Mouse (Mus musculus) forebrain, embryonic 16.5 days (tissue): Measurements from ENCODE around the gene Scg5. TPM values are rescaled to one million over a fixed set of nuclear protein-coding genes. Genes with fewer than 3 reads are reported as not detected.

Experiments
- ATAC-seq: fragments of 200-750 bp; cut with Nextera tagmentation; 2 replicates; pipeline ENCODE4 v1.8.0; 2017; ENCODE audit warnings: mild to moderate bottlenecking, moderate library complexity
- H3K27ac ChIP-seq: fragments of 300-500 bp; sonication (generic); 2 replicates; pipeline ENCODE4 v1.5.1; 2014; ENCODE audit warnings: low read length, control low read depth
- H3K27me3 ChIP-seq: fragments of 300-500 bp; sonication (generic); replicated peaks from 2 replicates; pipeline ENCODE4 v1.6.1; 2014; ENCODE audit warnings: low read length; ENCODE audit not compliant: control insufficient read depth, insufficient read depth
- H3K36me3 ChIP-seq: fragments of 300-500 bp; sonication (generic); 2 replicates; pipeline ENCODE4 v1.6.1; 2014; ENCODE audit not compliant: control insufficient read depth, insufficient read depth
- H3K4me1 ChIP-seq: fragments of 300-500 bp; sonication (generic); replicated peaks from 2 replicates; pipeline ENCODE4 v1.6.1; 2014; ENCODE audit warnings: low read length; ENCODE audit not compliant: control insufficient read depth, insufficient read depth
- H3K4me2 ChIP-seq: fragments of 300-500 bp; sonication (generic); 2 replicates; pipeline ENCODE4 v1.6.1; 2014; ENCODE audit warnings: mild to moderate bottlenecking, low read length, control low read depth
- H3K4me3 ChIP-seq: fragments of 300-500 bp; sonication (generic); replicated peaks from 2 replicates; pipeline ENCODE4 v1.5.1; 2014; ENCODE audit warnings: mild to moderate bottlenecking, low read length, control low read depth
- H3K9ac ChIP-seq: fragments of 300-500 bp; sonication (generic); replicated peaks from 2 replicates; pipeline ENCODE4 v1.6.1; 2014; ENCODE audit warnings: low read depth, low read length, control low read depth
- H3K9me3 ChIP-seq: fragments of 300-500 bp; sonication (generic); 2 replicates; pipeline ENCODE4 v1.6.1; 2016; ENCODE audit warnings: low read length; ENCODE audit not compliant: control insufficient read depth
- WGBS: fragments of 180-500 bp; shearing (Covaris S2); extraction: QIAGEN DNeasy Blood & Tissue Kit; methylation state at CpG from one replicate; pipeline ENCODE4 v1.1.7; 2014; 5-methylcytosine and 5-hydroxymethylcytosine counted together
- polyA plus RNA-seq: library from polyadenylated mRNA; unstranded; fragments of >200 nt; fragmentation: Nextera tagmentation; extraction: Ambion mirVana; gene quantifications from 2 replicates; pipeline ENCODE4 v1.2.1, GENCODE M21; 2015

Gene Scg5
- polyA plus RNA-seq, 1 experiment from 2014 or later, result 220 TPM

- no peaks in the 10 kb centered on the region for H3K9me3 ChIP-seq
- peaks cover 12% of the 10 kb centered on the region for H3K4me1 ChIP-seq
- H3K9ac ChIP-seq, result peak overlapping the region; percentile 45
- H3K4me2 ChIP-seq, result no peak overlapping the region
- no peaks in the 10 kb centered on the region for H3K27me3 ChIP-seq
- peak; percentile 86 for ATAC-seq
- no peak overlapping the region for H3K4me3 ChIP-seq
- H3K27ac ChIP-seq, result no peak overlapping the region
- peaks cover 5% of the 10 kb centered on the region; the same call in 1 of the 2 replicates for H3K36me3 ChIP-seq
- WGBS, result 40% methylated on average over 14 of the region's 14 CpGs
Observed at GRCm38 (mm10) chr2:113817681-113818606, 11.0 kb downstream of the Scg5 start.

- H3K36me3 ChIP-seq, result peaks cover 8% of the 10 kb centered on the region; the same call in 1 of the 2 replicates
- no peaks in the 10 kb centered on the region for H3K9me3 ChIP-seq
- H3K4me2 ChIP-seq, result no peak overlapping the region
- H3K9ac ChIP-seq, result no peak overlapping the region
- H3K27ac ChIP-seq, result no peak overlapping the region
- no peaks in the 10 kb centered on the region for H3K4me1 ChIP-seq
- 30% methylated on average over 9 of the region's 9 CpGs for WGBS
- H3K4me3 ChIP-seq, result no peak overlapping the region
- H3K27me3 ChIP-seq, result no peaks in the 10 kb centered on the region
- no peak for ATAC-seq
Observed at GRCm38 (mm10) chr2:113807640-113808039, 21.3 kb downstream of the Scg5 start.

- Histone ChIP-seq H3K27me3 (no peaks in the 10 kb centered on the region), H3K4me3 (no peak overlapping the region), H3K4me1 (no peaks in the 10 kb centered on the region), H3K36me3 (peaks cover 8% of the 10 kb centered on the region; the same call in 1 of the 2 replicates), H3K4me2 (no peak overlapping the region), H3K9ac (no peak overlapping the region; the same call in 1 of the 2 replicates), H3K27ac (no peak overlapping the region), H3K9me3 (no peaks in the 10 kb centered on the region)
- 68% methylated on average over 10 of the region's 10 CpGs for WGBS
- peak; percentile 18; the same call in 1 of the 2 replicates for ATAC-seq
Observed at GRCm38 (mm10) chr2:113806851-113807577, 21.9 kb downstream of the Scg5 start.

GRCm38 (mm10) chr2:113805765-113806164 lies 23.2 kb downstream of the Scg5 start:
- Histone ChIP-seq H3K4me3 (no peak overlapping the region), H3K36me3 (peaks cover 8% of the 10 kb centered on the region; the same call in 1 of the 2 replicates), H3K9ac (no peak overlapping the region), H3K27me3 (no peaks in the 10 kb centered on the region), H3K27ac (no peak overlapping the region), H3K4me1 (no peaks in the 10 kb centered on the region), H3K4me2 (no peak overlapping the region), H3K9me3 (no peaks in the 10 kb centered on the region)
- 76% methylated on average over 4 of the region's 4 CpGs for WGBS
- no peak for ATAC-seq

GRCm38 (mm10) chr2:113803753-113804152 lies 25.2 kb downstream of the Scg5 start:
- Histone ChIP-seq H3K27ac (no peak overlapping the region), H3K4me2 (no peak overlapping the region), H3K36me3 (0 out of 2 replicates have a peak, but pooled peaks cover 1% of the 10 kb centered on the region), H3K27me3 (no peaks in the 10 kb centered on the region), H3K9ac (no peak overlapping the region), H3K4me3 (no peak overlapping the region), H3K9me3 (no peaks in the 10 kb centered on the region), H3K4me1 (no peaks in the 10 kb centered on the region)
- 17% methylated on average over 1 of the region's 1 CpGs for WGBS
- peak; percentile 66 for ATAC-seq

GRCm38 (mm10) chr2:113800846-113801245 lies 28.1 kb downstream of the Scg5 start:
- H3K27me3 ChIP-seq, result no peaks in the 10 kb centered on the region
- no peak for ATAC-seq
- no peak overlapping the region for H3K27ac ChIP-seq
- no peaks in the 10 kb centered on the region for H3K4me1 ChIP-seq
- no peaks in the 10 kb centered on the region for H3K36me3 ChIP-seq
- 90% methylated on average over 5 of the region's 5 CpGs for WGBS
- no peak overlapping the region for H3K4me3 ChIP-seq
- H3K9me3 ChIP-seq, result no peaks in the 10 kb centered on the region
- no peak overlapping the region for H3K9ac ChIP-seq
- no peak overlapping the region for H3K4me2 ChIP-seq

- H3K4me3 ChIP-seq, result no peak overlapping the region
- H3K4me1 ChIP-seq, result no peaks in the 10 kb centered on the region
- WGBS, result 90% methylated on average over 13 of the region's 13 CpGs
- ATAC-seq, result no peak
- H3K9me3 ChIP-seq, result no peaks in the 10 kb centered on the region
- no peaks in the 10 kb centered on the region for H3K27me3 ChIP-seq
- no peak overlapping the region for H3K9ac ChIP-seq
- H3K27ac ChIP-seq, result no peak overlapping the region
- H3K4me2 ChIP-seq, result no peak overlapping the region
- H3K36me3 ChIP-seq, result no peaks in the 10 kb centered on the region
Observed at GRCm38 (mm10) chr2:113798605-113799004, 30.3 kb downstream of the Scg5 start.

GRCm38 (mm10) chr2:113795186-113795585 lies 33.7 kb downstream of the Scg5 start:
- WGBS, result 31% methylated on average over 4 of the region's 4 CpGs
- Histone ChIP-seq H3K36me3 (peaks cover 6% of the 10 kb centered on the region; the same call in 1 of the 2 replicates), H3K4me2 (no peak overlapping the region)

GRCm38 (mm10) chr2:113793521-113793920 lies 35.4 kb downstream of the Scg5 start:
- Histone ChIP-seq H3K4me3 (no peak overlapping the region), H3K4me1 (no peaks in the 10 kb centered on the region), H3K9me3 (no peaks in the 10 kb centered on the region), H3K36me3 (peaks cover 9% of the 10 kb centered on the region; the same call in 1 of the 2 replicates), H3K9ac (no peak overlapping the region), H3K27ac (no peak overlapping the region), H3K4me2 (no peak overlapping the region), H3K27me3 (no peaks in the 10 kb centered on the region)
- no peak for ATAC-seq
- 85% methylated on average over 3 of the region's 3 CpGs for WGBS

More at GRCm38 (mm10) chr2:113795186-113795585, 33.7 kb downstream of the Scg5 start:
- Histone ChIP-seq H3K27ac (no peak overlapping the region), H3K9me3 (no peaks in the 10 kb centered on the region), H3K27me3 (no peaks in the 10 kb centered on the region), H3K9ac (no peak overlapping the region), H3K4me3 (no peak overlapping the region), H3K4me1 (no peaks in the 10 kb centered on the region)
- ATAC-seq, result no peak
